Mouse (Mus musculus) ES-Bruce4 (cell line): ENCODE data around the gene Bag6. TPM values are rescaled to one million over a fixed set of nuclear protein-coding genes. Genes with fewer than 3 reads are reported as not detected.

ENCODE experiments used
- H3K27ac ChIP-seq: 2 replicates; pipeline ENCODE4 v1.5.1; 2012; ENCODE audit warnings: low read length, inconsistent platforms; ENCODE audit not compliant: insufficient read depth
- H3K27me3 ChIP-seq: 2 replicates; pipeline ENCODE4 v1.6.1; 2012; ENCODE audit warnings: mild to moderate bottlenecking, low read length, inconsistent platforms; ENCODE audit not compliant: control insufficient read depth, poor library complexity, insufficient read depth, severe bottlenecking
- H3K36me3 ChIP-seq: 2 replicates; pipeline ENCODE4 v1.6.1; 2012; ENCODE audit warnings: inconsistent platforms, mild to moderate bottlenecking, low read length, moderate library complexity; ENCODE audit not compliant: control insufficient read depth, poor library complexity, insufficient read depth, severe bottlenecking
- H3K4me1 ChIP-seq: one replicate; pipeline ENCODE4 v1.8.1; 2011; ENCODE audit warnings: low read length; ENCODE audit not compliant: control insufficient read depth, insufficient read depth
- H3K4me3 ChIP-seq: 2 replicates; pipeline ENCODE4 v1.5.1; 2011; ENCODE audit warnings: low read depth, mild to moderate bottlenecking, low read length
- H3K9ac ChIP-seq: 2 replicates; pipeline ENCODE4 v1.6.1; 2012; ENCODE audit warnings: low read depth, mild to moderate bottlenecking, inconsistent platforms; ENCODE audit not compliant: poor library complexity, severe bottlenecking
- H3K9me3 ChIP-seq: replicated peaks from 2 replicates; pipeline ENCODE4 v1.6.1; 2012; ENCODE audit warnings: mild to moderate bottlenecking, low read length, inconsistent platforms; ENCODE audit not compliant: control insufficient read depth, poor library complexity, insufficient read depth, severe bottlenecking
- CTCF ChIP-seq: IDR thresholded peaks from one replicate; pipeline ENCODE4 v1.8.1; 2011; ENCODE audit warnings: low read depth, low read length
- EP300 ChIP-seq: IDR thresholded peaks from 2 replicates; pipeline ENCODE4 v1.6.1; 2011; ENCODE audit warnings: low read depth, low read length; ENCODE audit not compliant: insufficient read depth
- POLR2A ChIP-seq: IDR thresholded peaks from one replicate; pipeline ENCODE4 v1.8.1; 2011; ENCODE audit warnings: low read length; ENCODE audit not compliant: insufficient read depth
- polyA plus RNA-seq: library from polyadenylated mRNA; stranded (reverse); fragments of >200 nt; gene quantifications from 2 replicates; pipeline ENCODE4 v1.2.4, GENCODE M21; 2011; ENCODE audit warnings: low read depth; ENCODE audit not compliant: missing spikeins, insufficient read depth, insufficient read length

Bag6 gene
- 231 and 262 TPM in 2 replicates for polyA plus RNA-seq

- TF ChIP-seq CTCF (no peak), EP300 (0 out of 2 replicates have a peak, but pooled peaks have one; percentile 19)
- H3K27me3 ChIP-seq = no peaks in the 10 kb centered on the region
- H3K9ac ChIP-seq = peak within 1 kb of the TSS; percentile 73
- H3K4me3 ChIP-seq = peak within 1 kb of the TSS; percentile 82
- H3K4me1 ChIP-seq = peaks cover 1% of the 10 kb centered on the region
- H3K9me3 ChIP-seq = no peaks in the 10 kb centered on the region
- H3K36me3 ChIP-seq = peaks cover 14% of the 10 kb centered on the region
- H3K27ac ChIP-seq = peak within 1 kb of the TSS; percentile 80
These were observed at the start of gene Bag6 for GRCm38 (mm10) chr17:35134801-35135590. Gene Bag6 (plus strand): TSS chr17:35135178.

- TF ChIP-seq POLR2A (no peak), EP300 (no peak), CTCF (no peak)
- Histone ChIP-seq H3K4me3 (no peak within 1 kb of the TSS), H3K36me3 (no peaks in the 10 kb centered on the region), H3K27ac (no peak within 1 kb of the TSS), H3K9ac (no peak within 1 kb of the TSS), H3K27me3 (no peaks in the 10 kb centered on the region), H3K4me1 (no peaks in the 10 kb centered on the region), H3K9me3 (no peaks in the 10 kb centered on the region)
These were observed 49.6 kb upstream of the Bag6 start, which contains the start of gene Ly6g6f for GRCm38 (mm10) chr17:35085208-35085865. Gene Ly6g6f (minus strand): TSS chr17:35085610.

- Histone ChIP-seq H3K27me3 (no peaks in the 10 kb centered on the region), H3K4me1 (no peaks in the 10 kb centered on the region), H3K9ac (no peak overlapping the region), H3K4me3 (no peak overlapping the region), H3K27ac (no peak overlapping the region), H3K36me3 (no peaks in the 10 kb centered on the region), H3K9me3 (no peaks in the 10 kb centered on the region)
- no peak for TF ChIP-seq EP300
- no peak for TF ChIP-seq CTCF
- TF ChIP-seq POLR2A = no peak
These were observed 46.8 kb upstream of the Bag6 start for GRCm38 (mm10) chr17:35088151-35088550.

- TF ChIP-seq POLR2A (no peak), CTCF (no peak), EP300 (no peak)
- peak within 1 kb of the TSS; percentile 66 for H3K4me3 ChIP-seq
- no peak within 1 kb of the TSS for H3K27ac ChIP-seq
- no peaks in the 10 kb centered on the region for H3K36me3 ChIP-seq
- H3K4me1 ChIP-seq = no peaks in the 10 kb centered on the region
- H3K9ac ChIP-seq = peak within 1 kb of the TSS; percentile 75
- no peaks in the 10 kb centered on the region for H3K27me3 ChIP-seq
- H3K9me3 ChIP-seq = no peaks in the 10 kb centered on the region
These were observed 45.9 kb upstream of the Bag6 start, which contains the start of gene Abhd16a for GRCm38 (mm10) chr17:35088825-35089644. Gene Abhd16a (plus strand): TSS chr17:35089263.

GRCm38 (mm10) chr17:35090166-35090932 lies 44.6 kb upstream of the Bag6 start:
- Histone ChIP-seq H3K27ac (no peak overlapping the region), H3K4me1 (no peaks in the 10 kb centered on the region), H3K36me3 (no peaks in the 10 kb centered on the region), H3K9ac (peak overlapping the region; percentile 75; the same call in 1 of the 2 replicates), H3K9me3 (no peaks in the 10 kb centered on the region), H3K27me3 (no peaks in the 10 kb centered on the region), H3K4me3 (no peak overlapping the region)
- no peak for TF ChIP-seq POLR2A
- no peak for TF ChIP-seq CTCF
- no peak for TF ChIP-seq EP300
